Mouse (Mus musculus) intestine, postnatal 0 days (tissue): Measurements from ENCODE around the gene Myo1a. TPM values are rescaled to one million over a fixed set of nuclear protein-coding genes. Genes with fewer than 3 reads are reported as not detected.
"Not testable (repeated sequence)": the region's sequence is repeated elsewhere in the genome, so short reads cannot be mapped to it uniquely, and the experiment has no call there.

ENCODE experiments used
- ATAC-seq: fragments of 200-750 bp; cut with Nextera tagmentation; 2 replicates; pipeline ENCODE4 v1.8.0; 2017; ENCODE audit warnings: mild to moderate bottlenecking, moderate TSS enrichment, moderate library complexity
- H3K27ac ChIP-seq: fragments of 300-500 bp; sonication (generic); 2 replicates; pipeline ENCODE4 v1.5.1; 2014; ENCODE audit warnings: mild to moderate bottlenecking, low read depth, low read length, moderate library complexity
- H3K27me3 ChIP-seq: fragments of 300-500 bp; sonication (generic); replicated peaks from 2 replicates; pipeline ENCODE4 v1.6.1; 2014; ENCODE audit warnings: low read length, mixed read lengths; ENCODE audit not compliant: control insufficient read depth, insufficient read depth
- H3K36me3 ChIP-seq: fragments of 300-500 bp; sonication (generic); 2 replicates; pipeline ENCODE4 v1.6.1; 2014; ENCODE audit warnings: mild to moderate bottlenecking, moderate library complexity; ENCODE audit not compliant: control insufficient read depth, insufficient read depth
- H3K4me1 ChIP-seq: fragments of 300-500 bp; sonication (generic); replicated peaks from 2 replicates; pipeline ENCODE4 v1.6.1; 2014; ENCODE audit warnings: antibody characterized with exemption, low read length, mixed read lengths; ENCODE audit not compliant: control insufficient read depth, insufficient read depth
- H3K4me2 ChIP-seq: fragments of 300-500 bp; sonication (generic); replicated peaks from 2 replicates; pipeline ENCODE4 v1.6.1; 2014; ENCODE audit warnings: low read depth, mild to moderate bottlenecking, moderate library complexity
- H3K4me3 ChIP-seq: fragments of 300-500 bp; sonication (generic); 2 replicates; pipeline ENCODE4 v1.5.1; 2014; ENCODE audit warnings: low read depth, low read length
- H3K9ac ChIP-seq: fragments of 300-500 bp; sonication (generic); 2 replicates; pipeline ENCODE4 v1.6.1; 2014; ENCODE audit warnings: mild to moderate bottlenecking, low read depth, low read length
- H3K9me3 ChIP-seq: fragments of 300-500 bp; sonication (generic); 2 replicates; pipeline ENCODE4 v1.6.1; 2016; ENCODE audit warnings: mixed run types; ENCODE audit not compliant: control insufficient read depth
- CTCF ChIP-seq: sonication (generic); IDR thresholded peaks from 2 replicates; pipeline ENCODE4 v1.5.1; 2016; ENCODE audit warnings: low read depth, mild to moderate bottlenecking, control low read depth, antibody characterized with exemption, moderate library complexity
- WGBS: fragments of 180-500 bp; shearing (Covaris S2); extraction: QIAGEN DNeasy Blood & Tissue Kit; methylation state at CpG from one replicate; pipeline ENCODE4 v1.1.7; 2014; 5-methylcytosine and 5-hydroxymethylcytosine counted together
- polyA plus RNA-seq: library from polyadenylated mRNA; unstranded; fragments of >200 nt; fragmentation: Nextera tagmentation; extraction: Ambion mirVana; gene quantifications from 2 replicates; pipeline ENCODE4 v1.2.1, GENCODE M21; 2015

Gene Myo1a
- polyA plus RNA-seq, 1 experiment from 2014 or later = 73.8 TPM

DNA sequence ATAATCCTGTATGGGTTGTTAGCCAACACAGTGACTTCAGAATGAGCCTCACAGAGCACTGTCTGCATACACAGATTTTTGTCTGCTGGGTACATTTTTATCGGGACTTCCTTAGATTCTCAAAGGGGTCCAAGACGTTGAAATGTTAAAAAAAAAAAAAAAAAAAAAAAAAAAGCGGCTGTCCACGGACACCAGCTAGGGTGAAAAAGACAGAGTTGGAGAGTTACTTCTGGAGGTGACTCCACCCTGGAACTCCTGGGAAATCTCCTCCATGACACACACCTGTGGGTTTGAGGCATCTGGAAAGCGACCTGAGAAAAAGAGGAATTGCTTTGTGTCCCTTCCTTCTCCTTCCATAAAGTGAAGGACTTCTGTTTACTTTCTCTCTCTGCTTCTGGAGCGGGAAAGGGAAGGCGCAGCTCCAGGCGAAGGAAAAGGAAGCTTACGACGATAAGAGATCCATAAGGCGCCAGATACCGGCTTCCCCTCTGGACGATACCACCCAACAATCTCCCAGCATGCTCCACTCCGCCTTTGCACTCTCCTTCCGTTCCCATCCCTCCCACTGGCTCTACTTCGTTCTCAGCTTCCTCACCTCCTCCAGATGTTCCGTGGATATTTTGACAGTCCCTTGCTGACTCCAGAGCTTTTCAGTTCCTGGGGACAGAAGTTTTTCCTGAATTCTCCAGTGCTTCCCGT lies 50.9 kb downstream of the Myo1a start:
- Histone ChIP-seq H3K36me3 (no peaks in the 10 kb centered on the region), H3K9me3 (no peaks in the 10 kb centered on the region), H3K9ac (no peak overlapping the region; the same call in 1 of the 2 replicates), H3K27me3 (no peaks in the 10 kb centered on the region), H3K27ac (no peak overlapping the region), H3K4me3 (0 out of 2 replicates have a peak overlapping the region, but pooled peaks have one; percentile 11), H3K4me1 (no peaks in the 10 kb centered on the region; the same call in 1 of the 2 replicates), H3K4me2 (peak overlapping the region; percentile 57)
- WGBS = 28% methylated on average over 17 of the region's 18 CpGs
- ATAC-seq = no peak
- TF ChIP-seq CTCF = no peak

DNA sequence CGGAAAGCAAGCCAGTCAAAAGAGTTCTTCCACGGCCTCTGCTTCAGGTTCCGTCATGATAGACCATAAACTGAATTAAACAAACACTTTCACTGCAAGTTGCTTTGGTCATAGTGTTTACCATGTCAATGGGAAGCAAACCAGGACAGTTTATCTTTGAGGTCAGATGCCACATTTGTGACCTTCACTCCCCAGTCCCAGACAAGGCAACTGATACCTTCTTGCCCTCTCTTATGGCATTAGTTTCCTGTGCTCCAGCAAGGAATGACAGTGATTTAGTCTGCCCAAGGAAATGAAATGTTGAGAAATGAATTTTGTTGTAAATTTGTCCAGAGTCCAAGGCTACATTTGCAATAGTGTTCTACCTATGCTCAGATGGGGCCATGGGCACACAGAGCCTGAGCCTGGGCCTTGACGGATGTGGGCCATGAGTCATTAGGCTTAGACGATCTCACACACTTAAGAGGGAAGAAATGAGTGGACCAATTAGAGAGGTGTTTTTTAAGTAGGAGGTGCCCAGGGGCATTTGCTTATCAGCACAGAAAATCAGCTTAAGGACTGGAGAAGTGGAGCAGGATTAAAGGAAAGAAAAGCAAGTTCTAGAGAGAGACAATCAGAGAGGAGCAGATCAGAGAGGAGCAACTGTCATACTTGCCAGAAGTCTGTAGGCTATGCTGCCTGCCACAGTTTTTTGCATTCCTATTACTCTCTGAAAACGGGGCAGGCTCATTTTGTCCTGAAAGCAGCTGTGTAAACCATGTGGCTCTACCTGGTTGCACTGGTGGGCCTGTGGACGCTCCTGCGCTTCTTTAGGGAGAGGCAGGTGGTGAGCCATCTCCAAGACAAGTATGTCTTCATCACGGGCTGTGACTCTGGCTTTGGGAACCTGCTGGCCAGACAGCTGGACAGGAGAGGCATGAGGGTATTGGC lies 54.5 kb downstream of the Myo1a start, which contains the start of the genes Rdh1 and Rdh16f1:
Rdh1 (plus strand) TSS at position 541 of the 930 bp plus-strand sequence.
Rdh16f1 (plus strand) TSS at position 607 of the 930 bp plus-strand sequence.
- WGBS = 57% methylated on average over 8 of the region's 9 CpGs
- TF ChIP-seq CTCF = no peak

DNA sequence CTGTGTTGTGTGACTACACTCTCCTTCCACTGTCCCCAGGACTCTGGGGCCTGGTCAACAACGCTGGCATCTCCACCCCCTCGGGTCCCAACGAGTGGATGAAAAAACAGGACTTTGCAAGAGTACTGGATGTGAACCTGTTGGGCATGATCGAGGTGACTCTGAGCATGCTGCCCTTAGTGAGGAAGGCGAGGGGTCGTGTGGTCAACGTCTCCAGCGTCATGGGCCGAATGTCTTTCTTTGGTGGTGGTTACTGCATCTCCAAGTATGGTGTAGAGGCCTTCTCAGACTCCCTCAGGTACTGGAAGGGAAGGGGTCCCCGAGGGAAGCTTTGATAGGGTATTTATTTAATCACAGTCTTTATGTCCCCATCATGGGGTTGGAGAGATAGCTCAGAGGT lies 58.0 kb downstream of the Myo1a start:
- H3K4me1 ChIP-seq, H3K4me2 ChIP-seq, H3K9ac ChIP-seq, ATAC-seq, H3K27ac ChIP-seq, H3K4me3 ChIP-seq, H3K27me3 ChIP-seq, H3K36me3 ChIP-seq, H3K9me3 ChIP-seq: not testable (repeated sequence)
- 90% methylated on average over 10 of the region's 10 CpGs for WGBS

More for the DNA sequence above, 54.5 kb downstream of the Myo1a start, which contains the start of the genes Rdh1 and Rdh16f1:
- ATAC-seq = peak; percentile 76
- Histone ChIP-seq H3K27ac (no peak within 1 kb of the TSS), H3K27me3 (no peaks in the 10 kb centered on the region), H3K4me1 (no peaks in the 10 kb centered on the region; the same call in 1 of the 2 replicates), H3K4me3 (no peak within 1 kb of the TSS), H3K9ac (no peak within 1 kb of the TSS), H3K9me3 (no peaks in the 10 kb centered on the region), H3K36me3 (no peaks in the 10 kb centered on the region), H3K4me2 (no peak within 1 kb of the TSS)

DNA sequence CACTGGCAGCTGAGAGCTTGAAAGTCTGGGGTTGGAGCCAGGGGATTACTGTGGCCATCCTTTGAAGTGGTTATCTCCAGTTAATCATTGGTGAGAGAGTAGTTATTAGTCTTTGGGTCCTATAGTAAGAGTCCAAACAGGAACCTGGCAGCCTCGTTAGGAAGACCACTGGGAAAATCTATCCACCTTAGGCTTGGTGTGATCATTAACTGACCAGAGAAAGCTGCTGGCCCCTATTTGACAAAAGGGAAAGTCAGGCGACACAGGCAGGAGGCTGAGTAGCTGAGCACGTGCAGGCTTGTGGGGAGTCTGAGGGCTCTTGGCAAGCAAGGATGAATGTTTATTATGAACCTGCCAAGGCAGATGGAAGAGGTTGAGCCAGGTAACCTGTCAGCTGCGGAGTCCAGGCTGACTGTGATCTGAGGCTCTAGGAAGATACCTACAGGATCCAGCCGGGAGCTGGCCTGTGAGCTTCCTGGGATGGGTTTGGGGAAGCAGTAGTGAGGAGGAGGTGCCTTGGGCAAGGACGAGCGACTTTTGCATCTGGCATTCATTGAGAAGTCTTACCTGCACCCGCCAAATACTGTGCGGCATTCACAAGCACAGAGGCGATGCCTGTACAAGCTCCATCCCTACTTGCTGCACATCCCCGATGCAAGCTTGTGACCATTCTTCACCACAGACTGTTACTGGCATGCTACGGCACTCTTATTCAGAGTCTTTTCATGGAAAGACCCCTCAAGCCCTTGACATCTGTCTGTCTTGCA lies 59.1 kb downstream of the Myo1a start:
- 40% methylated on average over 12 of the region's 12 CpGs for WGBS
- Histone ChIP-seq H3K9me3 (no peaks in the 10 kb centered on the region), H3K36me3 (no peaks in the 10 kb centered on the region), H3K4me2 (no peak overlapping the region), H3K4me3 (no peak overlapping the region), H3K27me3 (no peaks in the 10 kb centered on the region), H3K27ac (no peak overlapping the region), H3K9ac (no peak overlapping the region), H3K4me1 (no peaks in the 10 kb centered on the region)
- no peak for TF ChIP-seq CTCF
- peak; percentile 48; the same call in 1 of the 2 replicates for ATAC-seq

DNA sequence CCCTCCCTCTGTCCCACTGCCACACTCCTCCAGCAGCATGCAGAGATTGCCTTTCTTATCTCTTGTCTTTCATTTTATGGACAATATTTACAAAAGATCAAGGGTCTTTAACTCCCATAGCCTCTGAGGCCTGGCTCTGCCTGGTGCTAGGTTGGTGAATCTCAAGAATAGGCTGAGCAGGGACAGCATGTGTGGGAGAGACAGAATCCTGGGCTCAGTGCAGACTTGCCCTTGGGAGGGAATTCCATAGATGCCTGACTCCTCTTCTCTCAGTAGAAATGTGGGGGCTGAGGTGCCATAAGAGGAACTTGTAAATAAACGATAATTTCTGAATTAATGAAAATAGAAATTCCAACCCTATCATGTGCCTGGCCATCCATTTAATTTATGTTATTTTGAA lies 61.6 kb downstream of the Myo1a start:
- H3K9me3 ChIP-seq = no peaks in the 10 kb centered on the region
- H3K27me3 ChIP-seq = no peaks in the 10 kb centered on the region
- no peak for ATAC-seq
- H3K4me3 ChIP-seq = no peak overlapping the region
- no peak overlapping the region for H3K9ac ChIP-seq
- WGBS = 76% methylated on average over 1 of the region's 1 CpGs
- no peak for TF ChIP-seq CTCF
- H3K4me2 ChIP-seq = no peak overlapping the region
- H3K4me1 ChIP-seq = no peaks in the 10 kb centered on the region
- H3K36me3 ChIP-seq = no peaks in the 10 kb centered on the region
- H3K27ac ChIP-seq = no peak overlapping the region

Other genes with a start within 250 kb of the Myo1a start
- 0.17 TPM in 1 of 2 replicates, not detected in the other for gene Stac3, start 203.5 kb upstream of the Myo1a start, polyA plus RNA-seq
- gene Ndufa4l2, start 190.2 kb upstream of the Myo1a start, polyA plus RNA-seq = 19.9 and 21.9 TPM in 2 replicates
- gene Shmt2, start 182.7 kb upstream of the Myo1a start, polyA plus RNA-seq = 26.2 and 26.7 TPM in 2 replicates
- gene Nxph4, start 170.6 kb upstream of the Myo1a start, polyA plus RNA-seq = 2.9 and 4.5 TPM in 2 replicates
- gene Lrp1, start 84.0 kb upstream of the Myo1a start, polyA plus RNA-seq = 28.9 and 33.4 TPM in 2 replicates
- gene Stat6, start 62.2 kb upstream of the Myo1a start, polyA plus RNA-seq = 27.1 and 29.2 TPM in 2 replicates
- gene Nemp1, start 38.3 kb upstream of the Myo1a start, polyA plus RNA-seq = 2.9 and 3.2 TPM in 2 replicates
- gene Nab2, start 36.6 kb upstream of the Myo1a start, polyA plus RNA-seq = 3.9 and 4.2 TPM in 2 replicates
- not detected in 2 replicates for gene Tac2, start 19.3 kb downstream of the Myo1a start, polyA plus RNA-seq
- 1.3 and 1.6 TPM in 2 replicates for gene Zbtb39, start 34.4 kb downstream of the Myo1a start, polyA plus RNA-seq
- 0.81 and 1.2 TPM in 2 replicates for gene Gpr182, start 46.6 kb downstream of the Myo1a start, polyA plus RNA-seq
- 0.10 and 0.12 TPM in 2 replicates for gene Rdh1, start 54.6 kb downstream of the Myo1a start, polyA plus RNA-seq
- 0.10 and 0.43 TPM in 2 replicates for gene Rdh16f1, start 54.6 kb downstream of the Myo1a start, polyA plus RNA-seq
- gene Rdh9, start 71.2 kb downstream of the Myo1a start, polyA plus RNA-seq = 2.2 and 2.3 TPM in 2 replicates
- 0.07 TPM in 1 of 2 replicates, not detected in the other for gene Rdh16, start 96.0 kb downstream of the Myo1a start, polyA plus RNA-seq
- not detected in 2 replicates for gene Rdh19, start 144.8 kb downstream of the Myo1a start, polyA plus RNA-seq
- 0.24 and 0.39 TPM in 2 replicates for gene Rdh16f2, start 161.3 kb downstream of the Myo1a start, polyA plus RNA-seq
- 1.1 and 1.2 TPM in 2 replicates for gene Rdh7, start 183.6 kb downstream of the Myo1a start, polyA plus RNA-seq
- 0.09 TPM in 1 of 2 replicates, not detected in the other for gene Sdr9c7, start 193.3 kb downstream of the Myo1a start, polyA plus RNA-seq